Mouse (Mus musculus): ENCODE measurements around the gene Tmc2. TPM values are rescaled to one million over a fixed set of nuclear protein-coding genes. Genes with fewer than 3 reads are reported as not detected.

Gene Tmc2
- polyA plus RNA-seq (2015; fragmentation: Nextera tagmentation; extraction: Ambion mirVana), result not detected in 2 replicates

DNA sequence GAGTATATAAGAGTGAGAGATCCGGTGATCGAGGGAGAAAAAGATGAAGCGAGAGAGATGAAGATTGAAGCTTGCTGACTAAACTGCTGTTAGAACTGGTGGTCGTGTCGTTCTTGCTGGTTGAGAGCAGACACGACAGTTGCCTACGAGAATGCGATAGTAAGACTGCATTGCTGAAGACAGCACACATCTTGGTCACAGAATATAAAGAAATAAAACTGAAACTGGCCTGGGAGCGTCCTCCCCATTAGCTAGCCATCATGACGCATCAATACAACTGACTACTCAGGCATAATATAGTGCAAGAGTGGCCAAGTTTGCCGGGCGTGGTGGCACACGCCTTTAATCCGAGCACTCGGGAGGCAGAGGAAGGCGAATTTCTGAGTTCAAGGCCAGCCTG lies at the start of gene Tmc2:
TSS of gene Tmc2 (plus strand) at position 301 of the 400 bp plus-strand sequence.
- H3K27me3 ChIP-seq (ENCODE audit: insufficient read depth, low read length), result no peaks in the 10 kb centered on the region
- H3K9ac ChIP-seq (ENCODE audit: low read depth, low read length), result no peak within 1 kb of the TSS
- H3K4me2 ChIP-seq (ENCODE audit: low read length), result no peak within 1 kb of the TSS
- ATAC-seq (replicated peaks; ENCODE audit: low FRiP score, low read depth) (no peak), DNase-seq (ENCODE audit: low spot score) (no peak)
- no peak for TF ChIP-seq CTCF (IDR thresholded peaks at IDR 0.05; ENCODE audit: low read depth)
- H3K4me1 ChIP-seq (replicated peaks; ENCODE audit: insufficient read depth, low read length), result no peaks in the 10 kb centered on the region
- H3K36me3 ChIP-seq (ENCODE audit: insufficient read depth, low read length), result no peaks in the 10 kb centered on the region
- WGBS, result 92% methylated on average over 16 of the region's 16 CpGs
- no peaks in the 10 kb centered on the region for H3K9me3 ChIP-seq (replicated peaks; ENCODE audit: low read length)
- H3K4me3 ChIP-seq (replicated peaks; ENCODE audit: low read depth, low read length), result no peak within 1 kb of the TSS
- no peak within 1 kb of the TSS for H3K27ac ChIP-seq

- Histone ChIP-seq H3K27me3 (ENCODE audit: insufficient read depth, low read length) (no peaks in the 10 kb centered on the region), H3K36me3 (ENCODE audit: insufficient read depth, low read length) (no peaks in the 10 kb centered on the region), H3K27ac (no peak overlapping the region), H3K4me2 (ENCODE audit: low read length) (no peak overlapping the region), H3K9me3 (replicated peaks; ENCODE audit: low read length) (no peaks in the 10 kb centered on the region), H3K4me3 (replicated peaks; ENCODE audit: low read depth, low read length) (no peak overlapping the region), H3K4me1 (replicated peaks; ENCODE audit: insufficient read depth, low read length) (no peaks in the 10 kb centered on the region), H3K9ac (ENCODE audit: low read depth, low read length) (no peak overlapping the region)
- TF ChIP-seq CTCF (IDR thresholded peaks at IDR 0.05; ENCODE audit: low read depth), result no peak
- ATAC-seq (replicated peaks; ENCODE audit: low FRiP score, low read depth), result no peak
- 65% methylated on average over 5 of the region's 5 CpGs for WGBS
- no peak for DNase-seq (ENCODE audit: low spot score)
These were observed 48.8 kb upstream of the Tmc2 start for GRCm38 (mm10) chr2:130146089-130146668.

DNA sequence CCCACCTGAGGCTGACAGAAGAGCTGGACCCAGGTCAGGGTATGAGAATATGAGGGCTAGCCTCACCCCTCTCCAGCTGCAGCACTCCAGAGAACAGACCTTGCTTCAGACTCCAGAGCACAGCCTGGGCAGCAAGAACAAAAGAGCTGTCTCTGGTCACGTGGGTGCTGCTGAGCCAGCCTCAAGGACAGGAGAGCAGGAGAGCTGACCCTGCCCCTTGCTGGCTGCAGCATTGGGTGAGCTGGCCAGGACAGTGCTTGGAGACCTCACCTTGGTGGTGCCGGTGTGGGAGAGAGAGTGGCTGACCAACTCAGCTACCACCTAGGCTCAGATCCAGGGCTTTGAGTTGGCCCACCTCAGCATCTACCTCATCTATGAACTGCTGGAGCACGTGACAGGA lies 39.8 kb upstream of the Tmc2 start:
- ATAC-seq (replicated peaks; ENCODE audit: low FRiP score, low read depth), result no peak
- DNase-seq (ENCODE audit: low spot score), result no peak

DNA sequence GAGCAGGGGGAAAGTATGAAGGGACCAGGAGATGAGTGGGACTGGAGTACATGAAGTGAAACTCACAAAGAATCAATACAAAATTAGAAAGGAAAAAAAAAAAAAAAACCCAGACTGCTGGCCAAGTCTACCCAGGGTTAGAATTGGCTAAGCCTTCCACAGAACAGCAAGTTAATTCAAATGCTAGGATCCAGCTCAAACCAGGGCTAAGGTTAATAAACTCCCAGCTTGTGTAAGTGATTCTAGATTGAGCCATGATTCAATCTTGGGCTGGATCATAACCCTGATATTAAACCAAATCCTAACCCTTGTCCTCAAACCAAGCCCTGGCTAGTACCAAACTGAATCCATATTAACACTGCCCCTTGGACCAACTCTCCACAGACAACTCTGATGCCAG lies 39.1 kb upstream of the Tmc2 start:
- H3K36me3 ChIP-seq (ENCODE audit: insufficient read depth, low read length), result no peaks in the 10 kb centered on the region
- H3K4me3 ChIP-seq (replicated peaks; ENCODE audit: low read depth, low read length), result no peak overlapping the region
- no peak overlapping the region for H3K4me2 ChIP-seq (ENCODE audit: low read length)
- no peak overlapping the region for H3K27ac ChIP-seq
- no peaks in the 10 kb centered on the region for H3K9me3 ChIP-seq (replicated peaks; ENCODE audit: low read length)
- no peaks in the 10 kb centered on the region for H3K27me3 ChIP-seq (ENCODE audit: insufficient read depth, low read length)
- no peak for TF ChIP-seq CTCF (IDR thresholded peaks at IDR 0.05; ENCODE audit: low read depth)
- ATAC-seq (replicated peaks; ENCODE audit: low FRiP score, low read depth) (no peak), DNase-seq (ENCODE audit: low spot score) (no peak)
- H3K4me1 ChIP-seq (replicated peaks; ENCODE audit: insufficient read depth, low read length), result no peaks in the 10 kb centered on the region
- no peak overlapping the region for H3K9ac ChIP-seq (ENCODE audit: low read depth, low read length)

More for the DNA sequence above, 39.8 kb upstream of the Tmc2 start:
- Histone ChIP-seq H3K4me3 (replicated peaks; ENCODE audit: low read depth, low read length) (no peak overlapping the region), H3K27me3 (ENCODE audit: insufficient read depth, low read length) (no peaks in the 10 kb centered on the region), H3K4me2 (ENCODE audit: low read length) (no peak overlapping the region), H3K36me3 (ENCODE audit: insufficient read depth, low read length) (no peaks in the 10 kb centered on the region), H3K9me3 (replicated peaks; ENCODE audit: low read length) (no peaks in the 10 kb centered on the region), H3K27ac (no peak overlapping the region), H3K9ac (ENCODE audit: low read depth, low read length) (no peak overlapping the region), H3K4me1 (replicated peaks; ENCODE audit: insufficient read depth, low read length) (no peaks in the 10 kb centered on the region)
- 81% methylated on average over 3 of the region's 3 CpGs for WGBS
- TF ChIP-seq CTCF (IDR thresholded peaks at IDR 0.05; ENCODE audit: low read depth), result no peak

GRCm38 (mm10) chr2:130157231-130158087 lies 37.5 kb upstream of the Tmc2 start:
- Histone ChIP-seq H3K4me2 (ENCODE audit: low read length) (no peak overlapping the region), H3K4me3 (replicated peaks; ENCODE audit: low read depth, low read length) (no peak overlapping the region), H3K27ac (no peak overlapping the region), H3K9me3 (replicated peaks; ENCODE audit: low read length) (no peaks in the 10 kb centered on the region), H3K9ac (ENCODE audit: low read depth, low read length) (no peak overlapping the region), H3K4me1 (replicated peaks; ENCODE audit: insufficient read depth, low read length) (no peaks in the 10 kb centered on the region), H3K36me3 (ENCODE audit: insufficient read depth, low read length) (no peaks in the 10 kb centered on the region), H3K27me3 (ENCODE audit: insufficient read depth, low read length) (no peaks in the 10 kb centered on the region)
- no peak for TF ChIP-seq CTCF (IDR thresholded peaks at IDR 0.05; ENCODE audit: low read depth)
- WGBS, result 74% methylated on average over 14 of the region's 14 CpGs
- DNase-seq (ENCODE audit: low spot score), result no peak
- ATAC-seq (replicated peaks; ENCODE audit: low FRiP score, low read depth), result no peak

DNA sequence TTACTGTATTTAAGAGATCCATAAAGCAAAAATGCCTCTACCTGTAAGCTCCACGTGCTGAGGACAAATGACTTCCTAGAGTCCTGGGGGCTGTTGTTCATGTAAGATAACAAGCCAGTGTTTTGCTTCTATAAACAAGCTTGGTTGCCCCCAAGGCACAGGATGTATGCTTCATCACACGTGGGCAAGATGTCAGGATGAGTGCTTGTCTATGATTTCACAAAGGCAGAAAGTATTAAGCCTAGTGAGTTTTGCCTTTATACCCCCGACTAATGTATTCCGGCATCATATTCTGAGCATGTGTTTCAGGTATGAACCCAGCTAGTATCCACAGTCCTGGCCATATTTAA lies 36.9 kb upstream of the Tmc2 start:
- DNase-seq (ENCODE audit: low spot score) (no peak), ATAC-seq (replicated peaks; ENCODE audit: low FRiP score, low read depth) (no peak)
- Histone ChIP-seq H3K9me3 (replicated peaks; ENCODE audit: low read length) (no peaks in the 10 kb centered on the region), H3K4me3 (replicated peaks; ENCODE audit: low read depth, low read length) (no peak overlapping the region), H3K27ac (no peak overlapping the region), H3K9ac (ENCODE audit: low read depth, low read length) (no peak overlapping the region), H3K36me3 (ENCODE audit: insufficient read depth, low read length) (no peaks in the 10 kb centered on the region), H3K4me2 (ENCODE audit: low read length) (no peak overlapping the region), H3K4me1 (replicated peaks; ENCODE audit: insufficient read depth, low read length) (no peaks in the 10 kb centered on the region), H3K27me3 (ENCODE audit: insufficient read depth, low read length) (no peaks in the 10 kb centered on the region)
- TF ChIP-seq CTCF (IDR thresholded peaks at IDR 0.05; ENCODE audit: low read depth), result no peak
- 48% methylated on average over 4 of the region's 4 CpGs for WGBS
